Comparison of ENCODE assay signal across 17 mouse cellular contexts in the genomic region with DNA sequence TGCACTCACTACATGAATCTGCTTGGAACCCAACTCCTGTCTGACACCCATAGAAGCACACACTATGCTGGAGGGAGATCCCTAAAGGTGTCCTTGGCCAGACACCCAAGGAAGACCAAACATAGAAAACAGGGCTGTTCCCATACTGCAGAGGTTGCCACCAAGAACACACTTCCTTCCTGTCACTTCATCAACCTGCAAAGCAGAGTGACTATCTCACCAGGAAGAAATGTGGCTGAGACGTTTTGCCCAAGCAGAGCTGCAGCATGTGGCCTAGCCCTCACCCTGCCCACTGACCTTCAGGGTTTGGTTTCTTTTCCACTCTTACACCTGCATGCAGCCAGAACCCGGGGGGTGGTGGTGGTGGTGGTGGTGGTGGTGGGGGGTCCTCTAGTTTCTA. TPM values are rescaled to one million over a fixed set of nuclear protein-coding genes. Genes with fewer than 3 reads are reported as not detected.
"Had no signal": no experiment of that assay in that cellular context is flagged by ENCODE, and none has a peak within 500 bp of the region (broad histone marks: within the 10 kb centered on the region; RNA-seq: fewer than 3 reads in every experiment).

No protein-coding gene starts in this region.

- H3K27ac ChIP-seq: kidney, postnatal 0 days; limb, embryonic 15.5 days; liver, embryonic 13.5 days; lung, embryonic 15.5 days; midbrain, embryonic 10.5 days; stomach, embryonic 15.5 days had no signal

- H3K9ac ChIP-seq: limb, embryonic 15.5 days; liver, embryonic 13.5 days; liver, postnatal 0 days; lung, embryonic 15.5 days; stomach, embryonic 15.5 days had no signal

- H3K27me3 ChIP-seq: limb, embryonic 15.5 days; liver, embryonic 13.5 days; lung, embryonic 15.5 days; stomach, embryonic 15.5 days had no signal

- ATAC-seq: intestine, postnatal 0 days; liver, postnatal 0 days had no signal

- DNase-seq: kidney, adult 8-10 months; kidney, postnatal 36 days; layer of hippocampus, adult 9-11 months; layer of hippocampus, postnatal 36 days; liver, embryonic 13.5 days; liver, postnatal 0 days; lung, postnatal 14 days; midbrain, embryonic 14.5 days; right cerebral cortex, postnatal 14 days; thymus, postnatal 4 days had no signal

- H3K9me3 ChIP-seq: limb, embryonic 15.5 days; liver, embryonic 13.5 days; lung, embryonic 15.5 days; midbrain, embryonic 10.5 days; stomach, embryonic 15.5 days had no signal

- H3K4me3 ChIP-seq: limb, embryonic 15.5 days; liver, embryonic 13.5 days; lung, embryonic 15.5 days; midbrain, embryonic 10.5 days; stomach, embryonic 15.5 days had no signal

- H3K4me2 ChIP-seq: limb, embryonic 15.5 days; liver, embryonic 13.5 days; lung, embryonic 15.5 days; stomach, embryonic 15.5 days had no signal

RNA-seq across cellular contexts. Expression of gene Yjefn3, which starts 31.3 kb away (rescaled TPM):
- total RNA-seq: neutrophil, adult 5-6 weeks had no signal

RNA-seq across cellular contexts. Expression of gene Cilp2, which starts 46.3 kb away (rescaled TPM):
- total RNA-seq: neutrophil, adult 5-6 weeks had no signal
